Mouse (Mus musculus) R1 (cell line): ENCODE measurements around the gene Selenow.
A peak's percentile ranks its signal among the peaks of the same experiment; 100 is the strongest.

ENCODE experiments used
- DNase-seq: peaks from one replicate; pipeline ENCODE4 v3.0.0-alpha.2; 2018; ENCODE audit warnings: low read depth, low spot score

The Selenow gene

GRCm38 (mm10) chr7:15906602-15907001, 15.6 kb downstream of the Selenow start:
- no peak for DNase-seq

GRCm38 (mm10) chr7:15905861-15906260, 16.3 kb downstream of the Selenow start:
- DNase-seq: no peak

- peak; percentile 89 for DNase-seq
These were observed 20.7 kb downstream of the Selenow start for GRCm38 (mm10) chr7:15901366-15902048.

GRCm38 (mm10) chr7:15894251-15894650, 28.0 kb downstream of the Selenow start:
- DNase-seq: peak; percentile 79

GRCm38 (mm10) chr7:15884127-15884526, 38.1 kb downstream of the Selenow start:
- no peak for DNase-seq

- DNase-seq: no peak
These were observed 39.9 kb downstream of the Selenow start, which contains the start of gene Crxos for GRCm38 (mm10) chr7:15882317-15882716. Gene Crxos, plus strand, starts transcription at chr7:15882617.

- no peak for DNase-seq
These were observed 40.4 kb downstream of the Selenow start for GRCm38 (mm10) chr7:15881831-15882230.

GRCm38 (mm10) chr7:15881388-15881787, 40.8 kb downstream of the Selenow start:
- no peak for DNase-seq

GRCm38 (mm10) chr7:15879756-15880155, 42.4 kb downstream of the Selenow start, which contains the start of gene Crx:
Gene Crx, minus strand, starts transcription at chr7:15879968.
- DNase-seq: no peak
